Mouse (Mus musculus): Measurements from ENCODE around the gene Camkmt. TPM values are rescaled to one million over a fixed set of nuclear protein-coding genes. Genes with fewer than 3 reads are reported as not detected.

The Camkmt gene
- polyA plus RNA-seq, 1 experiment from 2014 or later: 13.1 TPM

- no peak for ATAC-seq (ENCODE audit: low FRiP score, low TSS enrichment)
- no peak overlapping the region for H3K27ac ChIP-seq (ENCODE audit: low read depth, low read length)
- H3K27me3 ChIP-seq (ENCODE audit: control insufficient read depth, insufficient read depth, low read length): no peaks in the 10 kb centered on the region
- no peak overlapping the region for H3K9ac ChIP-seq (ENCODE audit: low read depth, low read length)
- 0 out of 2 replicates have a peak, but pooled peaks cover 5% of the 10 kb centered on the region for H3K4me1 ChIP-seq (ENCODE audit: control insufficient read depth, insufficient read depth, low read length)
- no peak overlapping the region for H3K4me2 ChIP-seq (replicated peaks; ENCODE audit: low read depth, low read length)
- H3K36me3 ChIP-seq (ENCODE audit: control insufficient read depth, insufficient read depth, low read length): peaks cover 9% of the 10 kb centered on the region
- H3K4me3 ChIP-seq (ENCODE audit: low read length): no peak overlapping the region
- WGBS: 91% methylated on average over 2 of the region's 2 CpGs
- no peaks in the 10 kb centered on the region for H3K9me3 ChIP-seq (ENCODE audit: control insufficient read depth, low read length)
Observed at GRCm38 (mm10) chr17:85085335-85085734, 5.0 kb upstream of the Camkmt start.

- peaks cover 4% of the 10 kb centered on the region; the same call in 1 of the 2 replicates for H3K36me3 ChIP-seq (ENCODE audit: control insufficient read depth, insufficient read depth, low read length)
- H3K9ac ChIP-seq (ENCODE audit: low read depth, low read length): no peak overlapping the region
- WGBS: 90% methylated on average over 1 of the region's 1 CpGs
- H3K27ac ChIP-seq (ENCODE audit: low read depth, low read length): no peak overlapping the region
- H3K4me3 ChIP-seq (ENCODE audit: low read length): no peak overlapping the region
- no peak overlapping the region for H3K4me2 ChIP-seq (replicated peaks; ENCODE audit: low read depth, low read length)
- H3K27me3 ChIP-seq (ENCODE audit: control insufficient read depth, insufficient read depth, low read length): no peaks in the 10 kb centered on the region
- 0 out of 2 replicates have a peak, but pooled peaks cover 5% of the 10 kb centered on the region for H3K4me1 ChIP-seq (ENCODE audit: control insufficient read depth, insufficient read depth, low read length)
- no peak for ATAC-seq (ENCODE audit: low FRiP score, low TSS enrichment)
- H3K9me3 ChIP-seq (ENCODE audit: control insufficient read depth, low read length): no peaks in the 10 kb centered on the region
Observed at GRCm38 (mm10) chr17:85086501-85086900, 3.9 kb upstream of the Camkmt start.

- Histone ChIP-seq H3K4me1 (ENCODE audit: control insufficient read depth, insufficient read depth, low read length) (0 out of 2 replicates have a peak, but pooled peaks cover 5% of the 10 kb centered on the region), H3K9me3 (ENCODE audit: control insufficient read depth, low read length) (no peaks in the 10 kb centered on the region), H3K4me3 (ENCODE audit: low read length) (no peak overlapping the region), H3K36me3 (ENCODE audit: control insufficient read depth, insufficient read depth, low read length) (peaks cover 4% of the 10 kb centered on the region; the same call in 1 of the 2 replicates), H3K9ac (ENCODE audit: low read depth, low read length) (no peak overlapping the region; the same call in 1 of the 2 replicates), H3K27me3 (ENCODE audit: control insufficient read depth, insufficient read depth, low read length) (no peaks in the 10 kb centered on the region), H3K27ac (ENCODE audit: low read depth, low read length) (no peak overlapping the region), H3K4me2 (replicated peaks; ENCODE audit: low read depth, low read length) (no peak overlapping the region)
- no peak for ATAC-seq (ENCODE audit: low FRiP score, low TSS enrichment)
- WGBS: 92% methylated on average over 5 of the region's 5 CpGs
Observed at GRCm38 (mm10) chr17:85087591-85087990, 2.8 kb upstream of the Camkmt start.

- ATAC-seq (ENCODE audit: low FRiP score, low TSS enrichment): no peak
- H3K4me1 ChIP-seq (ENCODE audit: control insufficient read depth, insufficient read depth, low read length): 0 out of 2 replicates have a peak, but pooled peaks cover 5% of the 10 kb centered on the region
- no peak overlapping the region for H3K4me3 ChIP-seq (ENCODE audit: low read length)
- H3K27ac ChIP-seq (ENCODE audit: low read depth, low read length): no peak overlapping the region
- no peaks in the 10 kb centered on the region for H3K27me3 ChIP-seq (ENCODE audit: control insufficient read depth, insufficient read depth, low read length)
- whole genome bisulfite sequencing: 91% methylated on average over 11 of the region's 11 CpGs
- no peaks in the 10 kb centered on the region for H3K9me3 ChIP-seq (ENCODE audit: control insufficient read depth, low read length)
- no peaks in the 10 kb centered on the region for H3K36me3 ChIP-seq (ENCODE audit: control insufficient read depth, insufficient read depth, low read length)
- H3K4me2 ChIP-seq (replicated peaks; ENCODE audit: low read depth, low read length): no peak overlapping the region
- no peak overlapping the region for H3K9ac ChIP-seq (ENCODE audit: low read depth, low read length)
Observed at GRCm38 (mm10) chr17:85088401-85088800, 2.0 kb upstream of the Camkmt start.

GRCm38 (mm10) chr17:85089011-85089410, 1.3 kb upstream of the Camkmt start:
- Histone ChIP-seq H3K4me2 (replicated peaks; ENCODE audit: low read depth, low read length) (peak overlapping the region; percentile 81), H3K36me3 (ENCODE audit: control insufficient read depth, insufficient read depth, low read length) (no peaks in the 10 kb centered on the region), H3K27ac (ENCODE audit: low read depth, low read length) (no peak overlapping the region), H3K9ac (ENCODE audit: low read depth, low read length) (peak overlapping the region; percentile 79; the same call in 1 of the 2 replicates), H3K4me1 (ENCODE audit: control insufficient read depth, insufficient read depth, low read length) (0 out of 2 replicates have a peak, but pooled peaks cover 5% of the 10 kb centered on the region), H3K9me3 (ENCODE audit: control insufficient read depth, low read length) (no peaks in the 10 kb centered on the region), H3K27me3 (ENCODE audit: control insufficient read depth, insufficient read depth, low read length) (no peaks in the 10 kb centered on the region), H3K4me3 (ENCODE audit: low read length) (peak overlapping the region; percentile 87)
- 45% methylated on average over 6 of the region's 6 CpGs for WGBS
- ATAC-seq (ENCODE audit: low FRiP score, low TSS enrichment): no peak

GRCm38 (mm10) chr17:85089621-85090020, 731 bp upstream of the Camkmt start:
- 1% methylated on average over 16 of the region's 16 CpGs for WGBS
- H3K4me3 ChIP-seq (ENCODE audit: low read length): peak overlapping the region; percentile 87
- no peaks in the 10 kb centered on the region for H3K36me3 ChIP-seq (ENCODE audit: control insufficient read depth, insufficient read depth, low read length)
- peak overlapping the region; percentile 83 for H3K27ac ChIP-seq (ENCODE audit: low read depth, low read length)
- peak overlapping the region; percentile 81 for H3K4me2 ChIP-seq (replicated peaks; ENCODE audit: low read depth, low read length)
- H3K9me3 ChIP-seq (ENCODE audit: control insufficient read depth, low read length): no peaks in the 10 kb centered on the region
- H3K4me1 ChIP-seq (ENCODE audit: control insufficient read depth, insufficient read depth, low read length): 0 out of 2 replicates have a peak, but pooled peaks cover 5% of the 10 kb centered on the region
- peak; percentile 1; the same call in 1 of the 2 replicates for ATAC-seq (ENCODE audit: low FRiP score, low TSS enrichment)
- no peaks in the 10 kb centered on the region for H3K27me3 ChIP-seq (ENCODE audit: control insufficient read depth, insufficient read depth, low read length)
- H3K9ac ChIP-seq (ENCODE audit: low read depth, low read length): peak overlapping the region; percentile 79

GRCm38 (mm10) chr17:85091762-85092161, 1.4 kb downstream of the Camkmt start:
- no peak overlapping the region for H3K27ac ChIP-seq (ENCODE audit: low read depth, low read length)
- no peaks in the 10 kb centered on the region for H3K36me3 ChIP-seq (ENCODE audit: control insufficient read depth, insufficient read depth, low read length)
- H3K9ac ChIP-seq (ENCODE audit: low read depth, low read length): no peak overlapping the region
- WGBS: 93% methylated on average over 6 of the region's 6 CpGs
- 0 out of 2 replicates have a peak, but pooled peaks cover 5% of the 10 kb centered on the region for H3K4me1 ChIP-seq (ENCODE audit: control insufficient read depth, insufficient read depth, low read length)
- peak overlapping the region; percentile 81; the same call in 1 of the 2 replicates for H3K4me2 ChIP-seq (replicated peaks; ENCODE audit: low read depth, low read length)
- H3K4me3 ChIP-seq (ENCODE audit: low read length): peak overlapping the region; percentile 87; the same call in 1 of the 2 replicates
- no peaks in the 10 kb centered on the region for H3K9me3 ChIP-seq (ENCODE audit: control insufficient read depth, low read length)
- no peaks in the 10 kb centered on the region for H3K27me3 ChIP-seq (ENCODE audit: control insufficient read depth, insufficient read depth, low read length)
- ATAC-seq (ENCODE audit: low FRiP score, low TSS enrichment): no peak

GRCm38 (mm10) chr17:85096396-85096795, 6.0 kb downstream of the Camkmt start:
- no peak overlapping the region for H3K9ac ChIP-seq (ENCODE audit: low read depth, low read length)
- H3K27me3 ChIP-seq (ENCODE audit: control insufficient read depth, insufficient read depth, low read length): no peaks in the 10 kb centered on the region
- no peak overlapping the region for H3K4me3 ChIP-seq (ENCODE audit: low read length)
- ATAC-seq (ENCODE audit: low FRiP score, low TSS enrichment): no peak
- no peaks in the 10 kb centered on the region for H3K4me1 ChIP-seq (ENCODE audit: control insufficient read depth, insufficient read depth, low read length)
- WGBS: 90% methylated on average over 3 of the region's 3 CpGs
- peaks cover 10% of the 10 kb centered on the region for H3K36me3 ChIP-seq (ENCODE audit: control insufficient read depth, insufficient read depth, low read length)
- H3K27ac ChIP-seq (ENCODE audit: low read depth, low read length): no peak overlapping the region
- peaks cover 5% of the 10 kb centered on the region; the same call in 1 of the 2 replicates for H3K9me3 ChIP-seq (ENCODE audit: control insufficient read depth, low read length)
- H3K4me2 ChIP-seq (replicated peaks; ENCODE audit: low read depth, low read length): no peak overlapping the region

GRCm38 (mm10) chr17:85098677-85099323, 8.4 kb downstream of the Camkmt start:
- H3K4me1 ChIP-seq (ENCODE audit: control insufficient read depth, insufficient read depth, low read length): no peaks in the 10 kb centered on the region
- 92% methylated on average over 7 of the region's 7 CpGs for WGBS
- no peak for ATAC-seq (ENCODE audit: low FRiP score, low TSS enrichment)
- peaks cover 5% of the 10 kb centered on the region; the same call in 1 of the 2 replicates for H3K9me3 ChIP-seq (ENCODE audit: control insufficient read depth, low read length)
- H3K27me3 ChIP-seq (ENCODE audit: control insufficient read depth, insufficient read depth, low read length): no peaks in the 10 kb centered on the region
- H3K27ac ChIP-seq (ENCODE audit: low read depth, low read length): no peak overlapping the region
- no peak overlapping the region for H3K9ac ChIP-seq (ENCODE audit: low read depth, low read length)
- no peak overlapping the region for H3K4me2 ChIP-seq (replicated peaks; ENCODE audit: low read depth, low read length)
- H3K36me3 ChIP-seq (ENCODE audit: control insufficient read depth, insufficient read depth, low read length): peaks cover 10% of the 10 kb centered on the region
- H3K4me3 ChIP-seq (ENCODE audit: low read length): no peak overlapping the region
